Mouse (Mus musculus) heart, embryonic 14.5 days (tissue): ENCODE measurements around the gene Zfyve28. TPM values are rescaled to one million over a fixed set of nuclear protein-coding genes. Genes with fewer than 3 reads are reported as not detected.

Experiments used
- ATAC-seq: fragments of 200-750 bp; cut with Nextera tagmentation; 2 replicates; pipeline ENCODE4 v1.8.0; 2017; ENCODE audit warnings: low read depth, moderate TSS enrichment; ENCODE audit not compliant: insufficient number of reproducible peaks, insufficient read depth, low FRiP score
- H3K27ac ChIP-seq, 2 experiments: fragments of 200-500 bp in 1 of 2; fragments of 300-500 bp in 1 of 2; sonication (generic) in 1 of 2; replicated peaks in 1 of 2; 2 replicates each; pipeline ENCODE4 v1.5.1; 2012 to 2014; ENCODE audit warnings: low read depth in 2 of 2, low read length in 2 of 2, control low read depth in 1 of 2, mild to moderate bottlenecking in 1 of 2, mixed read lengths in 1 of 2; ENCODE audit not compliant: control insufficient read depth in 1 of 2, insufficient read depth in 1 of 2
- H3K27me3 ChIP-seq: fragments of 300-500 bp; sonication (generic); 2 replicates; pipeline ENCODE4 v1.6.1; 2014; ENCODE audit warnings: mild to moderate bottlenecking, low read length, control low read depth; ENCODE audit not compliant: control insufficient read depth, insufficient read depth
- H3K36me3 ChIP-seq: fragments of 300-500 bp; sonication (generic); 2 replicates; pipeline ENCODE4 v1.6.1; 2014; ENCODE audit warnings: mild to moderate bottlenecking, control low read depth, low read length, mixed read lengths; ENCODE audit not compliant: control insufficient read depth, insufficient read depth
- H3K4me1 ChIP-seq, 2 experiments: fragments of 200-500 bp in 1 of 2; fragments of 300-500 bp in 1 of 2; sonication (generic) in 1 of 2; 2 replicates each; pipeline ENCODE4 v1.6.1; 2012 to 2014; ENCODE audit warnings: low read length in 2 of 2, control low read depth in 1 of 2, mixed read lengths in 1 of 2; ENCODE audit not compliant: control insufficient read depth in 2 of 2, insufficient read depth in 2 of 2
- H3K4me2 ChIP-seq: fragments of 300-500 bp; sonication (generic); 2 replicates; pipeline ENCODE4 v1.6.1; 2014; ENCODE audit warnings: mild to moderate bottlenecking, low read length
- H3K4me3 ChIP-seq, 2 experiments: fragments of 200-500 bp in 1 of 2; fragments of 300-500 bp in 1 of 2; sonication (generic) in 1 of 2; 2 replicates each; pipeline ENCODE4 v1.5.1; 2012 to 2014; ENCODE audit warnings: low read length in 2 of 2, mild to moderate bottlenecking in 2 of 2, control low read depth in 1 of 2, low read depth in 1 of 2, moderate library complexity in 1 of 2; ENCODE audit not compliant: control insufficient read depth in 1 of 2, insufficient read depth in 1 of 2
- H3K9ac ChIP-seq: fragments of 300-500 bp; sonication (generic); 2 replicates; pipeline ENCODE4 v1.6.1; 2014; ENCODE audit warnings: mild to moderate bottlenecking, low read length
- H3K9me3 ChIP-seq: fragments of 300-500 bp; sonication (generic); 2 replicates; pipeline ENCODE4 v1.6.1; 2016; ENCODE audit warnings: low read length, control low read depth; ENCODE audit not compliant: control insufficient read depth
- whole genome bisulfite sequencing: fragments of 180-500 bp; shearing (Covaris S2); extraction: QIAGEN DNeasy Blood & Tissue Kit; methylation state at CpG from one replicate; pipeline ENCODE4 v1.1.7; 2014; 5-methylcytosine and 5-hydroxymethylcytosine counted together
- polyA plus RNA-seq: library from polyadenylated mRNA; unstranded; fragments of >200 nt; fragmentation: Nextera tagmentation; extraction: Ambion mirVana; gene quantifications from 2 replicates; pipeline ENCODE4 v1.2.1, GENCODE M21; 2014

The Zfyve28 gene
- polyA plus RNA-seq, 1 experiment from 2014 or later: 0.42 TPM

DNA sequence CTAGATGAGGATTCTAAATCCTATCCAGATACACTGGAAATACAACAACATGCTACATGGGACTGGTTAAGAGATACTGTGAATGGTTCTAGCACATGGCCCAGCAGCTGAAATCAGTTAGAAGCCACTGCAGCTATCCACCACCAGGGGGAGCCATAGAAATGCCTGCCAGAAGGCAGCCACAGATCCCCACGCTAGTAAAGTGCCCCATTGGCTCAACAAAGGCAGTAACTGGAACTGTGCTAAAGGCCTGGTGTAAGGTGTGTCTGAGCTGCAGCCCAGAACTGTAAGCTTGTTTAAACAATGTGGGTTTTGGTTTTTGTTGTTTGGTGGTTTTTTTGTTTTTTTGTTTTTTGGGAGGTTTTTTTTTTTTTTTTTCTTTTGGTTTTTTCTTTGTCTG, 78.0 kb downstream of the Zfyve28 start:
- Histone ChIP-seq H3K9ac (no peak overlapping the region), H3K4me1 (peaks cover 9 to 26% of the 10 kb centered on the region in 2 experiments), H3K36me3 (no peaks in the 10 kb centered on the region), H3K9me3 (no peaks in the 10 kb centered on the region), H3K4me3 (no peak overlapping the region), H3K4me2 (no peak overlapping the region), H3K27me3 (peaks cover 13% of the 10 kb centered on the region), H3K27ac (no peak overlapping the region)
- no peak for ATAC-seq
- 7% methylated on average over 1 of the region's 1 CpGs for WGBS

DNA sequence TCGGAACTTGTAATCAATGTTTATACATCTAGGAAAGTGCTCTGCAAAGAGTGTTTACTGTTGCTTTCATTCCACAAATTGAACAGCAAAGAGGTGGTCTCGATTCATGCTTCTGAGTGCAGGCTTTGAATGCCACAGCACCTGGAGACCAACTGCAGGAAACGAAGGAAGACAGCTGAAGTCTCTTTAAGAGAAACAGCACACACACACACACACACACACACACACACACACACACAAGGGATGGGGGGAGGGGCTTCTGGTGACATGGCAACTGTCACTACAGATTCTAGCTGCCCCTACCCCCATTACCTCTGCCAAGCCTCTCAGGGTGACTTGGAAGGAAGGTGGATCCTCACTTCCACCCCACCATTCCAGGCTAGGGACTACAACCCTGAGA, 80.7 kb downstream of the Zfyve28 start:
- Histone ChIP-seq H3K9ac (no peak overlapping the region), H3K9me3 (no peaks in the 10 kb centered on the region), H3K4me2 (no peak overlapping the region), H3K4me3 (no peak overlapping the region), H3K36me3 (no peaks in the 10 kb centered on the region), H3K27ac (no peak overlapping the region), H3K27me3 (peaks cover 6% of the 10 kb centered on the region; the same call in 1 of the 2 replicates), H3K4me1 (peaks cover 2 to 11% of the 10 kb centered on the region in 2 experiments; a peak in 2 of 4 replicates)
- ATAC-seq: no peak
- WGBS: 64% methylated on average over 3 of the region's 3 CpGs

DNA sequence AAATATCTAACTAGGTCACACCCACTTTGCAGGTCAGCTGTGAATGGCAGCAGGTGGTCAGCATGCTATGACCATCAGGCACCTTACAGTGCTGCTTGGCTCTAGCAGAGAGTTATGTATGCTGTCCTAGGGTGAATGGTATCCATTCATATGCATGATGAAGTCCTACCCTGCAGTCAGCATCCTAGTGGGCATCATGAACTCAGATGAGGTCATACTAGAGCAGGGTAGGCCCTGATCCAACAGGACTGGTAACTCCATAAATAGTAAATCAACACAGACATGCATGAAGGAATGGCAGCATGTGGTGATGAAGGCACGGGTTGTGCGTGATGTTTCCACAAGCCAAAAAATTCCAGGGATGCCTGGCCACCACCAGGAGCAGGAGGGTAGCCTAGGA, 82.5 kb downstream of the Zfyve28 start:
- no peak overlapping the region for H3K9ac ChIP-seq
- no peaks in the 10 kb centered on the region for H3K27me3 ChIP-seq
- no peaks in the 10 kb centered on the region for H3K36me3 ChIP-seq
- H3K4me2 ChIP-seq: no peak overlapping the region
- peaks cover 10 to 25% of the 10 kb centered on the region in 2 experiments for H3K4me1 ChIP-seq
- H3K27ac ChIP-seq: no peak overlapping the region
- H3K9me3 ChIP-seq: no peaks in the 10 kb centered on the region
- WGBS: 15% methylated on average over 2 of the region's 2 CpGs
- ATAC-seq: no peak
- no peak overlapping the region for H3K4me3 ChIP-seq

DNA sequence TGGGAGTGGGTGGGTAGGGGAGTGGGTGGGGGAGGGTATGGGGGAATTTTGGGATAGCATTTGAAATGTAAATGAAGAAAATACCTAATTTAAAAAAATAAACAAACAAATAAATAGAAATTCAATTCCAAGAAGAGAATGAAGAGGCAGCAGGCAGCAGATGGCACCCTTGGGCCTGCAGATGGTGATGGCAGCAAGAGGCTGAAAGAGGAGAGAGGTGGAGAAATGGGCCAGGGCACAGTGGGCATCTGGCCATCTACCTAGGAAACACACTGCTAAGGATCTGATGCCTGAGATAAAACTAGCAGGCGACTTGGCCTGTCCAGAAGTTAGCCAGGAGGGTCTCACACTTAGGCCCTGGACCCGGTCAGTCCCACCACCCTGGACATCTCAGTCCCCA, 83.3 kb downstream of the Zfyve28 start:
- no peak overlapping the region for H3K9ac ChIP-seq
- no peak overlapping the region for H3K4me2 ChIP-seq
- no peak for ATAC-seq
- H3K4me3 ChIP-seq: no peak overlapping the region
- WGBS: 90% methylated on average over 2 of the region's 2 CpGs
- no peaks in the 10 kb centered on the region for H3K9me3 ChIP-seq
- no peaks in the 10 kb centered on the region for H3K27me3 ChIP-seq
- H3K36me3 ChIP-seq: no peaks in the 10 kb centered on the region
- H3K27ac ChIP-seq: no peak overlapping the region
- peaks cover 10 to 25% of the 10 kb centered on the region in 2 experiments for H3K4me1 ChIP-seq

DNA sequence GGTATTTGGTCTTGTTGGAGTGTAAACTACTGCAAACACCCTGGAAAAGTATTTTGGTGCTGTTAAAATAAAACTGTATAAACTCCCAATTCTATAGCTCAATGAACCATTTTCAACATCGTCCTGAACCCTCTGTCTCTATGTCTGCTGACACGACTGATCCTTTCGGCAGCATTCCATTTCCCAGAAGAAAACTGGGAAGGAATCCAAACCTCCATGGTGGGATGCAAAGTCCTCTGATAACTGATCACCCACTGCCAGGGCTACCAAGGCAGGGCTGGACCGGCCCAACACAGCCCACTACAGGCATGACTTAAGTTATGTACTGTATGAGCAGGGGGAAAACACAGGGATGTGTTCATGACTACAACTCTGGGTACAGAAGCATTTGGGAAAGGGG, 86.2 kb downstream of the Zfyve28 start:
- Histone ChIP-seq H3K9ac (no peak overlapping the region), H3K27me3 (no peaks in the 10 kb centered on the region), H3K4me3 (no peak overlapping the region), H3K27ac (no peak overlapping the region), H3K4me2 (no peak overlapping the region), H3K4me1 (peaks cover 10 to 25% of the 10 kb centered on the region in 2 experiments), H3K9me3 (no peaks in the 10 kb centered on the region), H3K36me3 (no peaks in the 10 kb centered on the region)
- no peak for ATAC-seq
- 36% methylated on average over 4 of the region's 4 CpGs for WGBS

DNA sequence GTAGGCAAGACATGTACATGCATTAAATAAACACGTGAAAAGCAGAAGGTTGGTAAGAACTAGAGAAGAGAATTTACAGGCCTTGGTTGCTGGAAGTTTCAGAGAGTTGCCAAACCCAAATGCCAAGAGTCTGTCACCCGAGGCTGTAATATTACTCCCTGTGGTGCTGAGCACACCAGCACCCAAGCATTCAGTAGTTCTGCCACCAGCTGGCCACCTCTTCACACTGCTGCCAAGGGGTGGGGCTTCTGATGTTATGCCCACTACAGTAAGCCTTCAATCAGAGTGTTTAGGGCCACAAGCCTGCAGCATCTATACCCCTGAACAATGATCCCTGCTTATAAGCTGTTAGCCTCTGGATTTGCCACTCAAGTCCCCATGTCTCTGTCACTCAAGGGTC, 86.9 kb downstream of the Zfyve28 start:
- Histone ChIP-seq H3K36me3 (no peaks in the 10 kb centered on the region), H3K4me1 (peaks cover 10 to 25% of the 10 kb centered on the region in 2 experiments), H3K4me2 (no peak overlapping the region), H3K9ac (no peak overlapping the region), H3K4me3 (no peak overlapping the region), H3K27me3 (no peaks in the 10 kb centered on the region), H3K27ac (no peak overlapping the region), H3K9me3 (no peaks in the 10 kb centered on the region)
- 50% methylated on average over 2 of the region's 2 CpGs for WGBS
- no peak for ATAC-seq

DNA sequence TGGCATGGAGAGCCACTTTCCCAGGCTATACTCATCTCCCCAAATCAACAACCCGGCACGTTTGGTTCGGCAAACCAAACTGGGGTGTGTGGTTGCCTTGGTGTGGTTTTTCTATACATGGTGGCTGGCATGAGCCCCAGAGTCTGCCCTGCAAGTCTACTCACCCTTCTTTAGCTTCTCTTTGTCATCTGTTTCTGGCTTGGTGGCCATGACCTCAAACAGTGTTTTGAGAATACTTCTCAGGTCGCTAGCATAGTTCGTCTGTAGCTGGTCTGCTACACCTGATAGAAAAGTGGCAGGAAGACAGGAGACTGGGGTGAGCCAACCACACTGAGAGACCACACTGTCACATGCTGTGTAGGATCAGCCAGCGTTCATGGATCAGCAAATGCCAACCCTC, 89.6 kb downstream of the Zfyve28 start:
- no peak overlapping the region for H3K9ac ChIP-seq
- no peak for ATAC-seq
- H3K27ac ChIP-seq: no peak overlapping the region
- H3K4me1 ChIP-seq: peaks cover 7 to 15% of the 10 kb centered on the region in 2 experiments
- no peaks in the 10 kb centered on the region for H3K27me3 ChIP-seq
- H3K4me3 ChIP-seq: no peak overlapping the region
- no peaks in the 10 kb centered on the region for H3K36me3 ChIP-seq
- H3K9me3 ChIP-seq: no peaks in the 10 kb centered on the region
- no peak overlapping the region for H3K4me2 ChIP-seq
- 79% methylated on average over 6 of the region's 6 CpGs for WGBS

DNA sequence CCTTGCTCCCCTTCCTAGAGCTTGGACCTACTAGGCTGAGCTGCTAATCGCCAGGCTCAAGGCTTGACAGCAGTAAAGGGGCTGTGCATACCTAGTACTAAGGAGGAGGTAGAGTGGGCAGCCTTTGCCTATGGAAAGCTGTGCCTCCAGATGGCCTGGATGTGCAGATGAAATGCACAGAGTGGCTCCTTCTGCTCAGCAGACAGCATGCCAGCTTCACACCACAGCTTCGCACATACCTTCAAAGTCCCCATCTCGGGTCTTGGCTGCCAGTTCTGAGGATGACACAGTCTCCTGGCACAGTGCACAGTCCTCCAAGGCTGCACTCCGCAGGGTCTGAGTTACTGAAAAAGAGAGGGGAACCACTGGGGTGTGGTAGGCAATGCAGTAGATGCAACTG, 91.0 kb downstream of the Zfyve28 start:
- Histone ChIP-seq H3K4me1 (peaks cover 7 to 14% of the 10 kb centered on the region in 2 experiments), H3K4me2 (no peak overlapping the region), H3K27me3 (no peaks in the 10 kb centered on the region), H3K36me3 (no peaks in the 10 kb centered on the region), H3K4me3 (no peak overlapping the region), H3K9ac (no peak overlapping the region), H3K27ac (no peak overlapping the region), H3K9me3 (no peaks in the 10 kb centered on the region)
- WGBS: 77% methylated on average over 4 of the region's 4 CpGs
- no peak for ATAC-seq
